Mouse (Mus musculus): ENCODE data around the gene Ctdsp1. TPM values are rescaled to one million over a fixed set of nuclear protein-coding genes. Genes with fewer than 3 reads are reported as not detected.

Gene Ctdsp1
- polyA plus RNA-seq, 1 experiment: 395 TPM

DNA sequence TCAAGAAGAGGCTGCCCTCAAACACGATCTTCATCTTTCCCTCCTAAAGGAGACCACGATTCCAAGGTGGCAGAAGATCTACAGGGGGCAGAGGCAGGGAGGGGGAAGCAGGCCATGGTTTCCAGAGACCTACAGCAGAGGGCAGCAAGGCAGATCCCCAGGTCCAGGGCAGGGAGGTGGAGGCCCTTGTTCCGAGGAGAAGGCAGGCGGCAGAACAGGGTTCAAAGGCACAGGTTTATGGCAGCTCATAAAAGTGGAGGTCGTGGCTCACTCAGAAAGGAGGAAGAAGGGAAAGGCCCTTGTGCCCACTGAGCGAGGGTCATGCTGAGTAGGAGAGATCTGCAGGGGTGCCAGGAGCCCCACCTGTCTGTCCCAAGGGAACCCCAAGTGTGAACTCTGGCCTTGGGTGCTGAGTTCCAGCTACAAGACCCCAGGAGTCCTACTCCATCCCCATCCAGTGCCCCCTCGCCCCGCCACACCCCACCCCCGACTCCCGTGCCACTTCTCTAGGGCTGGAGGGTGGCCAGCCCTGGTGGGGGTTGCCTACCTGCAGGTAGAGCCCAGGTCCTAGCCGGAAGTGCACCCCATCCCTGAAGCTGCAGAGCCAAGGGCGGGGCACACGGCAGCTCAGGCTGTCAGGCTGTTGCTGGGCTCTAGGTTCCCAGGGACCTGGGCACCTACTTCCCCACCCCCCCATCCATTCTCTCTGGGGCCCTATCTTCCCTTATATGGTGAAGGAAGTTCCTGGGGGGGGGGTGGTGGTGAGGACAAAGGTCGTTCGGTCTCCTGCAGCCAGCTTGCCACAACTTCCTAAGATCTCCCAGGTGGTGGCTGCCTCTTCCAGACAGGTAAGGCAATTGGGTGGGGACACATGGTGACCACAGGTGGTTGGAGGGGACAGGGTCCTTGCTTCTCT is 17.5 kb downstream of the Ctdsp1 start, which contains the start of gene Vil1:
Vil1 (plus strand) TSS at position 788 of the 916 bp plus-strand sequence.
- TF ChIP-seq GATA1 (IDR thresholded peaks at IDR 0.05; ENCODE audit: low read length): no peak

DNA sequence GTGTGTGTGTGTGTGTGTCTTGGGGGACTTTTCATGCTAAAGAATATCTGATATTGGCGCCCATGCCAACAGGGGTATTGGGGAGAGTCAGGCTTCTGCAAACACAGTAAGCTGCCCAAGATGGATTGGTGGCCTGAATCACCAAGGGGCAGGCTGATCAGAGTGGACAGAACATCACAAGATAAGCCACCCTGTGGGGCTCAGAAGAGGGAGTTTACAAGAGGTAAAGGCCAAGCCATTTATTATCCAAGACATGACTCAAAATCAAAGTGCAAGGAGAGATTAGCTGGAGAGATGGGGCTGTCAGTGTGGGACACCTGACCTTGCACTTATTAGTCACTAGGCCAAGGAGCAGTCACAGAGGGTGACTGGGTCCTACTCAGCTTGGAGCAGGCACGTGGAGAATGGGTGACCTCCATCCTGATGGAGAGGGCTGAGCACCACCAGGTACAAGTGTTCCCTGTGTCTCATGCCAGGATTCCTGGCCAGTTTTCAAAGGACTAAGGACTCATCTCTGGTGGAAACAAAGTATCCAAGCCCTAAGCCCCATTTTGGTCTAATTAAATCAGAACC is 20.5 kb downstream of the Ctdsp1 start:
- TF ChIP-seq GATA1 (IDR thresholded peaks at IDR 0.05; ENCODE audit: low read length): no peak

DNA sequence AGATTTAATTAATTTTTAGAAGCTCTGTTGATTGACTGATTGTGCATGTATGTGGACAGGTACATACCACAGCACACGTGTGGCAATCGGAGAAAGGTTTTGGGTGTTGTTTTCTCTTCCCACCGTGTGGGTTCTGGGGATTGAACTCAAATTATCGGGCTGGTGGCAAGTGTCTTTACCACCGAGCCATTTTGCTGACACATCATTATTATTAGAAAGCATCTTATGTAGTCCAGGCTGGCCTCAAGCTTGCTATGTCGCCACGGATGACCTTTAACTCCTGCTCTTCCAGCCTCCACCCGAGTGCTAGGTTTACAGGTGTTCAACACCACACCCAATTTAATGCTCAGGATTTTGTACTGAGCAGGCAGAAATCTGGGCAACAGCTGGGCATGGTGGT is 21.4 kb downstream of the Ctdsp1 start:
- TF ChIP-seq GATA1 (IDR thresholded peaks at IDR 0.05; ENCODE audit: low read length): no peak

DNA sequence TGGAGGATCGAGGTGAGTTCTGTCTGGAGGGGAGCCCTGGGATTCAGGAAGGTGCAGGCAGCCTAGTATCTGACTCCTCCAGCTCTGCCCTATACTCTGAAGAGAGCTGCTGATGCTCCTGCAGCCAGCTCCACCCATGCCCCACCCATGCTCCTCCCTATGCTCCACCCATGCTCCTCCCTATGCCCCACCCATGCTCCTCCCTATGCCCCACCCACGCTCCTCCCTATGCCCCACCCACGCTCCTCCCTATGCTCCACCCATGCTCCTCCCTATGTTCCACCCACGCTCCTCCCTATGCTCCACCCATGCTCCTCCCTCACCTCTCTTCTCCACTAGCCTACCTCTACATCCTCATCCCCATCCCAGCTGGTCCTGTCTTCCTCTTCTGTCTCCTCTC is 23.8 kb downstream of the Ctdsp1 start:
- TF ChIP-seq GATA1 (IDR thresholded peaks at IDR 0.05; ENCODE audit: low read length): no peak

DNA sequence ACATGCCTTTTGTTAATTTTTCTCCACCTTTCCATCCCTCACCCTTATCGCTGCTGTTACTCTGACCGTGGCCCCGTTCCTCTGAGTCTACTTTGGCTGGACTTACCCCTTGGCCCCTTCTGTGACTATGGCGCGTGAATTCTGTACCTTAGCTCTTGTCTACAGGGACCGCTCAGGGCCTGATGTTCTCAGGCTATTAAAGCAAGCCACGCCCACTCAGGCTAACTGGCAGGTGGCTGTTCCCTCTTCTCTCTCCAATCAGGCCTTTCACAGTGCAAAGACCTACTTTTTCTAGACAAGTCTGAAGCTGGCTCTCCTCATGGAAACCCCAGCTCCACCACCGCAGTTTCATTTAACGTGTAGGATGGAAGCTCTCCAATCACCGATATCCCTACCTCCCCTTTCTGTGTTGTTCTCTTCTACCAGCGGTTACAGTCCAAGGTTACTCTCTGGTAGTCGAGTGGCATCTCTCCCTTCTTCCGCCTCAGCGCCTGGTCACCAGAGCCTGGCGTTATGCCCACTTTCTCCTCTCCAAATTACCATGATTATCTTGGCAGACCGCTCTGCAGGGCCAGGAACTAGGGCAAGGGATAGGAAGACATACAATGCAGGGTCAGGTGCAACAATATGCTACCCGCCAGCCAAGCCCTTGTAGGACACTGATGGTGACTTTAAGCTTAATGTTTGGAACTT is 27.6 kb downstream of the Ctdsp1 start:
- TF ChIP-seq GATA1 (IDR thresholded peaks at IDR 0.05; ENCODE audit: low read length): no peak

DNA sequence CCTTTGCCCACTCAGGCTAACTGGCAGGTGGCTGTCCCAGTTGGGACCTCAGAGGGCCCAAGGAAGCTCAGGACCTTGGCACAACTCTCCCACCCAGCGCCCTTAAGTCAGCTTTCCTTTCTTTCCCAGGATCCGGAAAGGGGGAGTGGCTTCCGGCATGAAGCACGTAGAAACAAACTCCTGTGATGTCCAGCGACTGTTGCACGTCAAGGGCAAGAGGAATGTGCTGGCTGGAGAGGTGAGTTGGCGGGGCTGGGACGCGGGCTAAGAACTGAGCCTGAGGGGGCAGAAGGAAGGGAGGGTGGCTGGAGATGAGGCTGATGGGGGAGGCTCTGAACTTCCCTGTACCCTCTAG is 28.1 kb downstream of the Ctdsp1 start:
- TF ChIP-seq GATA1 (IDR thresholded peaks at IDR 0.05; ENCODE audit: low read length): no peak

DNA sequence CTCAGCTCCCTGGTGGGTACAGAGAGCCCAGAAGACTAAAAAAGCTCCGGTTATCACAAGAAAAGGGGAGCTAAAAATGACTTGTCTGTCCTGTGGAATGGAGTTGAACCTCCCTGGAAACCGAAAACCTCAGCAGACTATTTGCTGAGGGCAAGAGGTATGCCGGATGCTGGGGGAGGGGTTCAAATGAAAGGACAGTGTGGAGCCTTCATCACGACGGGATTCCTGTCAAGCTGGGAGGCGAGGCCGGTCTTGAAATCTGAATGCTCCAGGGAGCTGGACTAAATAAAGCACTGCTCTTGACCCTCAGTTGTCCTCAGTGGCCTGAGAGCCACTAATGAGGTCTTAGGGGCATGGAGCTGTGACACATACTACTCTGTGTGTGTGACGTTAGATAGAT is 31.8 kb downstream of the Ctdsp1 start:
- no peak for TF ChIP-seq GATA1 (IDR thresholded peaks at IDR 0.05; ENCODE audit: low read length)

DNA sequence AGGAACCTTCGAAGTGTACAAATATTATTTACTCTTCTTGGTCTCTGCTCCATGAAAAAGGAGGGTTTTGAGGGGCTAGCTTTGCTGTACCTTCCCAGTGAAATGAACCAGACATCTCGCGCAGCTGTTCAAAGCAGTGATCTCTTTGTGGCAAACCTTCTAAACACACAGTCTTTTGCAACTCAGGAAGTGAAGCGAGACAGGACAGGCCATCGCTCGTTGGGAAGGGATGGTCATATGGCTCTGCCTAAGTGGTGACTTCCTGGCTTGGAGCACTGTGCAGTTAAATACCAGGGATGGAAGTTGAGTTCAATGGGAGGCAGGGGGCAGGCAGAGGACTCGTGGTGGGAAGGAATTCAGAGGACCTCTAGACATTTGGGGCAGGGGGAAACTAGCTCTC is 34.5 kb downstream of the Ctdsp1 start:
- TF ChIP-seq GATA1 (IDR thresholded peaks at IDR 0.05; ENCODE audit: low read length): no peak

DNA sequence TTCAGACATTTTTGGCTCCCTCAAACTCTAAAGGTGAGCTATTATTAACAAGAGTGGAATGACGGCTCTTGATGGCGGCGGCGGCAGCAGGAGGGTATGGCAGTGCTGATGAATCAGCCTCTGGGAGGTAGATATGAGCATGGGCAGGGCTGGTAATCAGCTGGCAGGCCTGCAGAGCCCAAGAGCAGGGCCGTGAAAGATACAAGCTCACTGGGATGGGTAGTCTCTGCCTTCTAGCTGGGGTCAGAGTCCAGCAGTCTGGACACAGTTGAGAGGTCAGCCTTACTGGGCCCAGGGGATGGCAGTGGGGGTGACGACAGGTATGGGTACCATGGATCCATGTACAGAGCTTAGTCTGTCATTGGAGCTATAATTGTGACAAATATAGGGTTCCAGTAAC is 41.9 kb downstream of the Ctdsp1 start:
- no peak for TF ChIP-seq GATA1 (IDR thresholded peaks at IDR 0.05; ENCODE audit: low read length)

DNA sequence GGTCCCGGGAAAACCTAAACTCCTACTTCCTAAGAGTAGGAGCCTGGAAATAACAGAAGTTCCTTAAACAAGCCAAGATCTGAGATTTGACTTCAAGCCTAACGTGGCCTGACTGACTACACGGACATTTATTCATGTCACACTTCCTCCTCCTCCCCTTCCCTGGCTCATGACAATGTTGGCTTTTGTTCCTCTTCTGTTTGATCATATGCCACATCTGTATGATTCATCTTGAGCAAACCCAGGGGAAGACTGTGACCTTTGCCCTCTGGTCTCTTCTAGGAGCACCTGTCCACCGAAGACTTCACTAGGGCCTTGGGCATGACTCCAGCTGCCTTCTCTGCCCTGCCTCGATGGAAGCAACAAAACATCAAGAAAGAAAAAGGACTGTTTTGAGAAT is 43.3 kb downstream of the Ctdsp1 start:
- TF ChIP-seq GATA1 (IDR thresholded peaks at IDR 0.05; ENCODE audit: low read length): no peak

DNA sequence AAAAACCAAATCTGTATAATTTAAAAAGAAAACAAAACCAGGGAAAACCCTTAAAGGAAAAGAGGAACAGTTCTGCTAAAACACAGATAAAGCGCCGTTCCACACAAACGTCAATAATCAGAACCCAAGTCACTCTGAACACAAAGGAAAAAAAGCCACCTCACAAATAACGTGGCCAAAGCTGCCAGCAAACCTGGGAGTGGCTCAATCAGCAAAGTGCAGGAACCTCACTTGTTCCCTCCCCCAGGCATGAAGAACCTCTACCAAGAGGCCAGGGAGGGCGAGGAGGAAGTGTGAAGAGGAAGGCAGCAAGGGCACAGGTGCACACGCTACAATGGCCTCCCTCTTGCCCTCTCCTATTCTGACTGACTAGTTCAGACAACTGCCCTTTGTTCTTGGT is 44.3 kb downstream of the Ctdsp1 start:
- no peak for TF ChIP-seq GATA1 (IDR thresholded peaks at IDR 0.05; ENCODE audit: low read length)

DNA sequence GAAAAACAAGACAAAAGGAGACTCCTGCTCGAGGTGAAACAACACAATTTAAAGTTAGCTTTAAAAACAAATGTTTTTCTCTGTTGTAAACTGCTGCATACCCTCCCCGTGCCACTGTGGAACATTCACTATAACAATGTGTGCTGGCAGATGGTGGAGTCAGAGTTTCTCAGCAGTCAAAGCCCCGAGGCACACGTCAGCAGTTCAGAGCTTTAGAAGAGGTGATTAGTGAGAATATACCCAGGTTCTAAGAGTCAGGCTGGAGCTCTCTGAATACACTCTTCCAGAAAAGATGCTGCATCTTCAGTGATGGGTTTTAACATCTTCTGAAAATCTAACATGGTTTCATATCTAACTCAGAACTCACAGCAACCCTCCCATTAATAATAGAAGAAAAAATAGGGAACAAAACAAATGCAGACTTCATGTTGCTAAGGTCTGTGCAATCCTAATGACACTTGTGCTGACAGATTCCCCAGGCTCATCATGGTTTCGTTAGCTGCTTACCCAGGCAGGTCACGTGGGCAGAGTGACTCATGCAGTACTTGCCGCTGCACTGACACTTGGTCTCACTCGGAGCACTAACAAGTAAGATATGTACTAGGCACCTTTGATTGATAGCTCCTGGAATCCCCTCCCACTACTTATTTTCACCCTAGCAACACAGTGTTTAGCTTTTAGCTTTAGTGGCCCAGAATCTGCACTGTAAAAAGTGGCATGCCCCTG is 46.6 kb downstream of the Ctdsp1 start:
- no peak for TF ChIP-seq GATA1 (IDR thresholded peaks at IDR 0.05; ENCODE audit: low read length)

DNA sequence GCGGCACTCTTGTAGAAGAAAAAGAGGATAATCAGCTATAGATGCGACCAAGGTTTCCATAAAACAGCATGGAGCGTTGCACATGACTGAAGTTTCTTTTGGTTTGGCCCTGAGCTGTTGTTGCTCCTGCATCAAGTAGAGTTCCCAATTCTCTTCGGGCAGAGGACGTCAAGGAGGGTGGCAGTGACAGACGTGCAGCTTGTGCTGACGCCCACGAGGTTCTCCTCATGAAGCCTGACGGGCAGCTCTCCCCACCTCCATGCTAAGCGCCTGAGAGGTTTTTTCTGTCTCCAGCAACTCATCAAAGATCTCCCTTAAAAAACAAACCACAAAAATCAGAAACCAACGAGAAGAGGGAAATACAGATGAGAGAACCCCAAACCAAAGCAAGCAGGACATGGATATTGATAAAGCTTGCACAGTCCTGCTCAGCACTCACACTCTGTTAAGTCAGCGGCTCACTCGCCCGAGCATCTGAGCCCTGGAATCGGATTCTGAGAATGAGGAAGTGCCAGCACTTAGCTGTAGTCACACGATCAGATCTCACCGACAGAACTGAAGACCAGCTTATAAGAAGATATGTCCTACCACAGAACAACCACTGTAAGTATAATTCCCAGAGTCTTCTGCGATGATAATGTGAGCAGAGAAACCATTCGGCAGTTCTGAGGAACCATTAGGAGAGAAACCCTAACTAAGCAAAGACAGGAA is 48.0 kb downstream of the Ctdsp1 start:
- no peak for TF ChIP-seq GATA1 (IDR thresholded peaks at IDR 0.05; ENCODE audit: low read length)

DNA sequence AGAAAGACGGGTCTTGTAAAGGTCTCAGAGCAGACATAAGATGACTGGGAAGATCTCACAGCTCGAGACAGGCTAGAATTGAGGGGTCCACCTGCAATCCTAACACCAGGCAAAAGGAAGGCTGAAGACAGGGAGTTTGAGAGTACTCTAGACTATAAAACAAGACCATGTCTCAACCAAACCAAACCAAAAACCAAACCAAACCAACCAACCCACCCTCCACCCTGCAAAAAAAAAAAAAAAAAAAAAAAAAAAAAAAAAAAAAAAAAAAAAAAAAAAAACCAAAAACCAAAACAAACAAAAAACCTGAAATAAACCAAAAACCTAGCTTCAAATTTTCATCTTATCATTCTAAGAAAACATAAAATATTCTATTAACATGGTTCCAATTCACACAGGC is 53.2 kb downstream of the Ctdsp1 start:
- no peak for TF ChIP-seq GATA1 (IDR thresholded peaks at IDR 0.05; ENCODE audit: low read length)

Other genes with a start within 250 kb of the Ctdsp1 start
- 0.02 TPM in 1 of 2 replicates, not detected in the other for gene Cxcr2, start 237.5 kb upstream of the Ctdsp1 start, polyA plus RNA-seq (2012)
- not detected in 2 replicates for gene Cxcr1, start 196.9 kb upstream of the Ctdsp1 start, polyA plus RNA-seq (2012)
- 655 and 745 TPM in 2 replicates for gene Arpc2, start 155.4 kb upstream of the Ctdsp1 start, polyA plus RNA-seq (2012)
- not detected in 2 replicates for gene Gpbar1, start 113.0 kb upstream of the Ctdsp1 start, polyA plus RNA-seq (2012)
- gene Aamp, start 106.8 kb upstream of the Ctdsp1 start, polyA plus RNA-seq (2012): 311 and 386 TPM in 2 replicates
- 165 and 228 TPM in 2 replicates for gene Pnkd, start 106.6 kb upstream of the Ctdsp1 start, polyA plus RNA-seq (2012)
- 180 and 214 TPM in 2 replicates for gene Tmbim1, start 85.9 kb upstream of the Ctdsp1 start, polyA plus RNA-seq (2012)
- not detected in 2 replicates for gene Catip, start 29.4 kb upstream of the Ctdsp1 start, polyA plus RNA-seq (2012)
- not detected in 2 replicates for gene Slc11a1, start 16.3 kb upstream of the Ctdsp1 start, polyA plus RNA-seq (2012)
- gene Vil1, start 17.9 kb downstream of the Ctdsp1 start, polyA plus RNA-seq (2012): 0.11 and 0.22 TPM in 2 replicates
- 34.8 and 35.0 TPM in 2 replicates for gene Cnot9, start 114.5 kb downstream of the Ctdsp1 start, polyA plus RNA-seq (2012)
- gene Plcd4, start 151.4 kb downstream of the Ctdsp1 start, polyA plus RNA-seq (2012): not detected in 2 replicates
- 3.4 and 8.5 TPM in 2 replicates for gene Usp37, start 152.8 kb downstream of the Ctdsp1 start, polyA plus RNA-seq (2012)
- 10.5 and 13.2 TPM in 2 replicates for gene Zfp142, start 196.7 kb downstream of the Ctdsp1 start, polyA plus RNA-seq (2012)
- 4.5 and 7.3 TPM in 2 replicates for gene Bcs1l, start 196.8 kb downstream of the Ctdsp1 start, polyA plus RNA-seq (2012)
- 24.2 and 27.0 TPM in 2 replicates for gene Rnf25, start 209.9 kb downstream of the Ctdsp1 start, polyA plus RNA-seq (2012)
- gene Stk36, start 209.9 kb downstream of the Ctdsp1 start, polyA plus RNA-seq (2012): 0.05 and 0.21 TPM in 2 replicates

Data from G1E-ER4 (cell line).